Mouse (Mus musculus): ENCODE measurements around the gene 4931423N10Rik. TPM values are rescaled to one million over a fixed set of nuclear protein-coding genes. Genes with fewer than 3 reads are reported as not detected.
A peak's percentile ranks its signal among the peaks of the same experiment; 100 is the strongest.
"Not testable (repeated sequence)": the region's sequence is repeated elsewhere in the genome, so short reads cannot be mapped to it uniquely, and the experiment has no call there.

The 4931423N10Rik gene
- polyA plus RNA-seq (2015; fragmentation: Nextera tagmentation; extraction: Ambion mirVana) = not detected in 2 replicates

DNA sequence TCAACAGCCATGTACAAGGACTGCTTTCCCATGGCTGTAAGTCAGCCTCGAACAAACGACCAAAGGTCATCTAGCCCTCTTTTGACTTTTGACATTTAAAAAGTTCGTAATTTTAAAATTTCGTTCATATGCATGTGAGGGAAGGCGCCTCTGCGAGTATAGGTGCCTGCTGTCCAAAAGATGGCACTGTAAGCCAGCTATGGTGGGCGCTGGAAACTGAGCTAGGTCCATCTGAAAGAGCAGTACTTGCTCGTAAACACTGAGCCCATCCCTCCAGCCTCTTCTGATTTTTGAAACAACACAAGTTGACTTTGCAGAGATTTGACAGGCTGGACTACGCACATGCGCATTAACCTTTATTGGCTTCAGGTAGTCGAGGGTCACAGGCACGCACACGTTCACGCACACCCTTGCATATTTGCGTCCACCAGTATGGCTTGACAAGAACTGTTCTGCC is at the start of gene 4931423N10Rik:
TSS of gene 4931423N10Rik (plus strand) at position 407 of the 457 bp plus-strand sequence.
- Histone ChIP-seq H3K27me3 (no peaks in the 10 kb centered on the region), H3K4me2 (no peak within 1 kb of the TSS), H3K27ac (no peak within 1 kb of the TSS), H3K9ac (no peak within 1 kb of the TSS), H3K36me3 (no peaks in the 10 kb centered on the region), H3K4me3 (replicated peaks) (no peak within 1 kb of the TSS), H3K4me1 (replicated peaks) (no peaks in the 10 kb centered on the region), H3K9me3 (replicated peaks) (no peaks in the 10 kb centered on the region)
- ATAC-seq (ENCODE audit: low read depth) (no peak), DNase-seq (no peak)
- 68% methylated on average over 15 of the region's 15 CpGs for WGBS (ENCODE audit: insufficient replicate concordance)

DNA sequence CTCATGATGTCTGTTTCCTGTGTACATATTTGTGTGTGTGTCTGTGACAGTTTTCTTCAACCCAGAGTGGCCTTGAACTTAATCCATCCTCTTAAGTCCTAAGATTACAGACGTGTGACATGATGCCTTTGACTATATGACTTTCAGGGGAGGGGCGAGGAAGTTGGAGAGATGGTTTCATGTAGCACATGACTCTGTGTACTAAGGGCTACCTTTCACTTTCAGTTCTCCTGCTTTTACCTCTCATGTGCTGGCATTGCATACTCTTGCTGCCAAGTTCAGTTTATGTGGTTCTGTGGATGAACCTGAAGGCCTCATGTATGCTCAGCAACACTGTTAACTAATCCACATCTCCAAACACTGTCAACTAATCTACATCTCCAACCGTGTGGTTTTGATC is 35.0 kb upstream of the 4931423N10Rik start:
- H3K36me3 ChIP-seq = peaks cover 64% of the 10 kb centered on the region
- H3K9me3 ChIP-seq (replicated peaks) = no peaks in the 10 kb centered on the region
- 71% methylated on average over 3 of the region's 3 CpGs for WGBS (ENCODE audit: insufficient replicate concordance)
- H3K27me3 ChIP-seq = no peaks in the 10 kb centered on the region
- H3K4me1 ChIP-seq (replicated peaks) = no peaks in the 10 kb centered on the region
- no peak for ATAC-seq (ENCODE audit: low read depth)
- no peak overlapping the region for H3K4me2 ChIP-seq
- H3K9ac ChIP-seq = no peak overlapping the region
- no peak overlapping the region for H3K4me3 ChIP-seq (replicated peaks)
- DNase-seq = no peak
- no peak overlapping the region for H3K27ac ChIP-seq

DNA sequence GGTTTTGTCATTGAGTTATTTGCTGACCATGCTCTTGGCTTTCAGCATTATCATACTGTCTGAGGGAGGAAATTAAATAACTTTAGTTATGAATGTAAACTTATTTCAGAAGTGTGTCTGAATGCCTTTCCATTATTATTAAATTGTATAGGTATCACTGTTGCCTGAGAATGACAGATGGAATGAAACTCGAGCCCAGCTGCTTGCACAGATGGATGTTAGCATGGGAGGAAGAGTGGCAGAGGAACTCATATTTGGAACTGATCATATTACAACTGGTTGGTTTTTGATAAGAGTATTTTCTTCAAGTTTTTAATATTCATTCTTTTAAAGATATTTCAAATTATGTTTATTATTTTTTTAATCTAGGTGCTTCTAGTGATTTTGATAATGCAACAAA is 12.9 kb upstream of the 4931423N10Rik start:
- Histone ChIP-seq H3K9me3 (replicated peaks) (no peaks in the 10 kb centered on the region), H3K4me1 (replicated peaks) (no peaks in the 10 kb centered on the region), H3K27ac (no peak overlapping the region), H3K27me3 (no peaks in the 10 kb centered on the region), H3K9ac (no peak overlapping the region), H3K36me3 (peaks cover 68% of the 10 kb centered on the region), H3K4me3 (replicated peaks) (no peak overlapping the region), H3K4me2 (no peak overlapping the region)
- DNase-seq (no peak), ATAC-seq (ENCODE audit: low read depth) (no peak)
- 80% methylated on average over 1 of the region's 1 CpGs for WGBS (ENCODE audit: insufficient replicate concordance)

DNA sequence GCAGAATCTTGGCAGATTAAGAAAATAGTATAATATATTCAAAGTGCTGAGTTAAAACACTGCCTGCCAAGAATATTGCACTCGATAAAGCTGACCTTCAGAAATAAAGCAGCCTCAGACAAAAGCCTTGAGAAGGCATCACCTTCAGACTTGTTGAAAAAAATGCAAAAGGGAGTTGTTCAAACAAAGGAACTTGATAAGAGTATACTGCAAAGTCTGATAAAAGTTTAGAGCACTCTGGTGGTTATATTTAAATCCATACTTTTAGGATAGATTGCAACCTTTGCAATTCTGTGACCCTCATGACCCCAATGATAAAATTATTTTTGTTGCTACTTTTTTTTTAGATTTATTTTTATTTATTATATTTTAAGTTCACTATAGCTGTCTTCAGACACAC is 6.2 kb upstream of the 4931423N10Rik start:
- H3K9ac ChIP-seq = no peak overlapping the region
- no peak overlapping the region for H3K4me3 ChIP-seq (replicated peaks)
- no peak overlapping the region for H3K27ac ChIP-seq
- ATAC-seq (ENCODE audit: low read depth) = no peak
- peaks cover 23% of the 10 kb centered on the region for H3K36me3 ChIP-seq
- no peak overlapping the region for H3K4me2 ChIP-seq
- 0 out of 2 replicates have a peak, but pooled peaks cover 5% of the 10 kb centered on the region for H3K4me1 ChIP-seq (replicated peaks)
- no peaks in the 10 kb centered on the region for H3K27me3 ChIP-seq
- no peak for DNase-seq
- 63% methylated on average over 1 of the region's 1 CpGs for WGBS (ENCODE audit: insufficient replicate concordance)
- H3K9me3 ChIP-seq (replicated peaks) = no peaks in the 10 kb centered on the region

DNA sequence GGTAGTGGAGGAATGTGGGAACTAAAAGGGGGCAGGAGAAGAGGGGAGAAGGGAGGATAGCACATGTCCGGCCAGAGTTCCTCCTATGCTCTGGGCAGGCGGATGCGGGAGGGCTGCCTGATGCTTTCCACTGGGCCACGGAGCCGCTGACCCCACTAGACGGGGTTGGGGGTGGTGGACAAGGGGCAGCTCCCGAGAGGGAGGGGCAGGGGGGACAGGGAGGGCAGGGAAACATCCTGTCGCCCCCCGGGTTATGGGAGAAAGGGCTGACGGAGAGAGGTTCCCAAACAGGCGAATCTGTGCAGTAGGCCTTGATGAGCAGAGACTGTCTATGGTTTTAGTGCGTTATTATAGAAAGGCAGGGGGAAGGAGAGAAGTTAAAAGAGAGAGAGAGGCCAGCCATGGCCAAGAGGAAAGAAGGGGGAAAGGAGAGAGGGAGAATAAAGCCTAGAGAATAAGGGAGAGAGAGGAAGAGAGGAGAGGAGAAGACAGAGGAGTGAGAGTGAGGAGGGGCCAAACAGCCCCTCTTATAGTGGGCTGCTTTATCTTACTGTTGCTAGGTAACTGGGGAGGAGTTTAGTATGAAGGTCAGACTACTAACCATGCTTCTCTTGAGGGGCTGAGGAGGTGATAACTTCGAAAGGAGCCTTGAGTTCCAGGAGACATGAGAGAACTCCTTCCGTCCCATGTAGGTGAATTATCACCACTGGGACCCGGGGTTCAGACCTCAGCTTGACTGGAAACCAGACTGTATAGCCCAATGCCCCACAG is 4.2 kb upstream of the 4931423N10Rik start:
- Histone ChIP-seq H3K9me3 (replicated peaks) (no peaks in the 10 kb centered on the region), H3K27me3 (no peaks in the 10 kb centered on the region), H3K27ac (no peak overlapping the region), H3K4me2 (no peak overlapping the region), H3K4me1 (replicated peaks) (0 out of 2 replicates have a peak, but pooled peaks cover 5% of the 10 kb centered on the region), H3K9ac (no peak overlapping the region), H3K36me3 (peaks cover 14% of the 10 kb centered on the region), H3K4me3 (replicated peaks) (no peak overlapping the region)
- ATAC-seq (ENCODE audit: low read depth) (no peak), DNase-seq (no peak)
- WGBS (ENCODE audit: insufficient replicate concordance) = 48% methylated on average over 15 of the region's 15 CpGs

DNA sequence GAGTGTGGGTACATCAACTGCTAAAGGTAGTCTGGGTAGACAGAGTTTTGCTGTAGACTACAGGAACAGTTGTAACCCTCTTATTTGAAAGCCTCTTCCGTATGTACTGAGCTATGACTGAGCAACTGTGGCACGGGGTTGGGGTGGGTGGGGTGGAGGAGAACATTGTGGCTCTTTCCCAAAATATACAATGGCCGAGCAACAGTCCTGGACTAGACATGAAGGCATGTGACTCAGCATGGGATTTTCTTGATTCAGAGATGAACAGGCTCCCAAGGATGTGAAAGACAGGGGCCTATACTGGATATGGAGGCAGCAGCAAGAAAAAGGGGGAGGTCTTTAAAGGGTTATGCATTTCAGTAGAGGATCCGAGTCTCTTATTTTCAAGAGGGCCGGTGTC is 6.4 kb downstream of the 4931423N10Rik start:
- no peak for DNase-seq
- Histone ChIP-seq H3K4me2 (no peak overlapping the region), H3K9me3 (replicated peaks) (no peaks in the 10 kb centered on the region), H3K36me3 (no peaks in the 10 kb centered on the region), H3K4me1 (replicated peaks) (no peaks in the 10 kb centered on the region), H3K9ac (no peak overlapping the region), H3K4me3 (replicated peaks) (no peak overlapping the region), H3K27me3 (no peaks in the 10 kb centered on the region), H3K27ac (no peak overlapping the region)
- no peak for ATAC-seq (ENCODE audit: low read depth)
- 64% methylated on average over 5 of the region's 5 CpGs for WGBS (ENCODE audit: insufficient replicate concordance)

DNA sequence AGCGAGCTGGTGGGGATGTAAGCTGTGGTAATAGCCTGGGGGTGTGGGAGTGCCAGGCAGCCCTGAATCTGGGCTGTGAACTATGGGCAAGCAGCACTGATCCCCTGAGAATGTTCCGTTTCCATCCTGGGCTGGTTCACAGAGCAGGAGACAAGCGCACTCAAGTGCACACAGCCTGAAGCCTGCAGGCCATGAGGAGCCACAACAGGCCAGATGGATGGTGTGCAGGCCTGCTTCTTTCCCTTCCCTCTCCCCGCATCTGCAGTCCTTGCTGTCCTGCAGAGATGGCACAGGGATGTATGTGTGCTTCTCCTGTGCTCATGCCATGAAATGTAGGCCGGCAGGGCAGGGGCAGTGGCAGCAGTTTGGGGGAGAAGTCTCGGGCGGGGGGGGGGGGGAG is 17.9 kb downstream of the 4931423N10Rik start:
- no peaks in the 10 kb centered on the region for H3K9me3 ChIP-seq (replicated peaks)
- ATAC-seq (ENCODE audit: low read depth) = no peak
- no peak for DNase-seq
- no peak overlapping the region for H3K27ac ChIP-seq
- H3K36me3 ChIP-seq = no peaks in the 10 kb centered on the region
- WGBS (ENCODE audit: insufficient replicate concordance) = 43% methylated on average over 7 of the region's 7 CpGs
- no peaks in the 10 kb centered on the region for H3K27me3 ChIP-seq
- no peak overlapping the region for H3K4me2 ChIP-seq
- no peak overlapping the region for H3K9ac ChIP-seq
- H3K4me1 ChIP-seq (replicated peaks) = no peaks in the 10 kb centered on the region
- H3K4me3 ChIP-seq (replicated peaks) = no peak overlapping the region

DNA sequence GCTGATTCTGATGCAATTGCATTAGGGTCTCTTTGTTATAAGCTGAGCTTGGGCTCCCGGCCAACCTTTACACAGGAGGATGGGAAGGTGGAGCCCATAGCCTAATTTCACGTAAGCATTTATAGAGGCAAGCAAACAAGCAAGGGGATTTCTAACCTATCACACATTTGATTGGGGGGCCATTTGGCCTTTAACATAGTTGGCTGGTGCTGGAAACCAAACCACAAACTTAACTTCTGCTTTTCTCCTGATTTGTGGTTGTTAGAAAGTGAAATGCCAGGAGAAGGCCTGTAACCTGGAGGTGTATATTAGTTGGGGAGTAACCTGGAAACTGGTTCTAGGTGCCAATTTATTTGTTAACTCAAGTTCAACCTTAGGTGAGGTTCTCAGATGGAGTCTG is 21.2 kb downstream of the 4931423N10Rik start:
- Histone ChIP-seq H3K4me3 (replicated peaks) (no peak overlapping the region), H3K9ac (no peak overlapping the region), H3K36me3 (no peaks in the 10 kb centered on the region), H3K27me3 (peaks cover 15% of the 10 kb centered on the region), H3K9me3 (replicated peaks) (no peaks in the 10 kb centered on the region), H3K27ac (no peak overlapping the region), H3K4me1 (replicated peaks) (no peaks in the 10 kb centered on the region), H3K4me2 (no peak overlapping the region)
- no peak for ATAC-seq (ENCODE audit: low read depth)
- WGBS (ENCODE audit: insufficient replicate concordance) = 29% methylated on average over 2 of the region's 2 CpGs
- DNase-seq = no peak

DNA sequence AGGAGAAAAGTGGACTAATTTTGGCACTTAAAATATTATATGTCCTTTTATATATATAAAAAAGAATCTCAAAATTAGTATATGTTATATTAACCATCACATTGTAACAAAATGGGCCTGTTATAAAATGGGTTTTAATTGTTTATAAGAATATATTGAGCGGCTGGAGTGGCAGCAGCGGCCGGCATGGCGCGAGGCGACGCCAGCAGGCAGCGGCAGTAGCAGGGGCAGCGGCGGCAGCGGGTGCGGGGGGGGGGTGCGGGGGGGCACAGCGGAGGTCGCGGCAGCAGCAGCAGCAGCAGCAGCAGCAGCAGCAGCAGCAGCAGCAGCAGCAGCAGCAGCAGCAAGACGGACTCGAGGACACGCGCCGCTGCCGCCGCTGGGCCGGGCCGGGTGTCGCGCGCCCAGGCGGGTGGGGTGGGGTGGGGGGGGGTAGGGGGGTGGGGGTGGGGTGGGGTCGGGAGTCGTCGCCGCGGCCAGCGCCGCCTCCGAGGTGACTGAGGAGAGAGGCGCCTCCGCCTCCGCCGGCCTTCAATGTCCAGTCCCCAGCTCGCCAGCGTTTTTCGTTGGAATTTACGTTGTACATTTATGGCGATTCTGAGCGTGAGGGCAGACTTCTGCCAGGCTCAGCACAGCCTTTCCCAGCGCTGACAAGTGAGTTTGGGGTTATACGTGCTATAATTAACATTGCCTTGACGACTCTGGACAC is 26.9 kb downstream of the 4931423N10Rik start:
- ATAC-seq (ENCODE audit: low read depth) = no peak
- 1% methylated on average over 27 of the region's 50 CpGs for WGBS (ENCODE audit: insufficient replicate concordance)
- DNase-seq = no peak

DNA sequence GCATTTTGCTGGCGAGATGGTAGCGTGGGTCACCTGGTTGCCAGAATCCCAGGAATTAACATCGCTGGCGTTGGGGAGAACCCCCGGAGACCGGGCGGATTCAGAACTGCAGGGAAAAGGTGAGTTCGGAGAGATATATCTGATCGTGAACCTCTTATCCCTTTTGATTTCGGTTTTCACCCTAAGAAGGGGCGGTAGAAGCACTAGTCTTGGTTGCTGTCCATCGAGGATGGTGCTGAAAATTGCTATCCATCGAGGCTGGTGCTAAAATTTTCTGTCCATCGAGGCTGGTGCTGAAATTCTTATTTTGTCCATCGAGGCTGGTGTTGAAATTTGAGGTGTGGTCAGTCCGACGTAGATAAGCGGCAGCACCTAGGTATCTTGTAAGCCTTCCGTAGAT is 83.7 kb downstream of the 4931423N10Rik start:
- H3K4me1 ChIP-seq (replicated peaks); H3K36me3 ChIP-seq; H3K27me3 ChIP-seq; H3K4me2 ChIP-seq; H3K9me3 ChIP-seq (replicated peaks); ATAC-seq (ENCODE audit: low read depth); H3K4me3 ChIP-seq (replicated peaks); H3K27ac ChIP-seq; H3K9ac ChIP-seq: not testable (repeated sequence)
- 46% methylated on average over 19 of the region's 19 CpGs for WGBS (ENCODE audit: insufficient replicate concordance)
- DNase-seq = peak; percentile 1

More for the DNA sequence above, 26.9 kb downstream of the 4931423N10Rik start:
- Histone ChIP-seq H3K4me1 (replicated peaks) (no peaks in the 10 kb centered on the region), H3K36me3 (no peaks in the 10 kb centered on the region), H3K27me3 (peaks cover 32% of the 10 kb centered on the region), H3K4me2 (peak overlapping the region; percentile 55), H3K27ac (no peak overlapping the region), H3K9ac (no peak overlapping the region), H3K4me3 (replicated peaks) (peak overlapping the region; percentile 33), H3K9me3 (replicated peaks) (no peaks in the 10 kb centered on the region)

DNA sequence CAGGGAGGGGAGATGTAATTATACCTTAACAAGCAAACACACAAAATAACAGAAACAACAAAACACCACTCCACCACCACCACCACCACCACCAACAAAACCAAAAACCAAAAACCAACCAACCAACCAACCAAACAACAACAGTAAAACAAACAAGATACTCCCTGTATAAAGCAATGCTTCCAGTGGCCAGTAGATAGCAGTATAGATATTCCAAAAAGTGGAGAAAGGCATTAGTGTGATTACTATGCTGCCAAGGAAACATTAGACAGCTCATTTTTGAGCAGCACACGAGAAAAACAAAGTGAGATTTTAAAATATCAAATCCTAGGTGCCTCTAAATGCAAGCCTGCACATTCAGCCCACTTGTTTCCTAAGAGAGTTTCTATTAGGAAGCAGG is 107.6 kb downstream of the 4931423N10Rik start:
- 3% methylated on average over 1 of the region's 1 CpGs for WGBS (ENCODE audit: insufficient replicate concordance)
- DNase-seq (no peak), ATAC-seq (ENCODE audit: low read depth) (no peak)

More for the DNA sequence above, 107.6 kb downstream of the 4931423N10Rik start:
- H3K27me3 ChIP-seq = no peaks in the 10 kb centered on the region
- no peak overlapping the region for H3K27ac ChIP-seq
- H3K4me2 ChIP-seq = no peak overlapping the region
- H3K4me1 ChIP-seq (replicated peaks) = no peaks in the 10 kb centered on the region
- H3K4me3 ChIP-seq (replicated peaks) = no peak overlapping the region
- no peak overlapping the region for H3K9ac ChIP-seq
- H3K36me3 ChIP-seq = no peaks in the 10 kb centered on the region
- H3K9me3 ChIP-seq (replicated peaks) = no peaks in the 10 kb centered on the region
